Mouse (Mus musculus) MEL (cell line): ENCODE measurements around the gene Thap3.
A peak's percentile ranks its signal among the peaks of the same experiment; 100 is the strongest.
"Not testable (repeated sequence)": the region's sequence is repeated elsewhere in the genome, so short reads cannot be mapped to it uniquely, and the experiment has no call there.

Source experiments
- CTCF ChIP-seq, 3 experiments: IDR thresholded peaks in 2 of 3; conservative IDR thresholded peaks in 1 of 3; 2 replicates each; pipeline ENCODE4 v1.5.1; 2011 to 2012; ENCODE audit warnings: low read length in 3 of 3, low read depth in 2 of 3, mild to moderate bottlenecking in 2 of 3, improper control_type of control experiment in 1 of 3, inconsistent platforms in 1 of 3, mixed read lengths in 1 of 3, moderate library complexity in 1 of 3; ENCODE audit not compliant: control insufficient read depth in 1 of 3, insufficient read depth in 1 of 3, poor library complexity in 1 of 3, severe bottlenecking in 1 of 3
- GABPA ChIP-seq: IDR thresholded peaks from 2 replicates; pipeline ENCODE4 v1.6.1; 2012; ENCODE audit warnings: low read depth, mild to moderate bottlenecking, inconsistent platforms, low read length, improper control_type of control experiment, moderate library complexity
- MXI1 ChIP-seq: IDR thresholded peaks from 2 replicates; pipeline ENCODE4 v1.6.1; 2011; ENCODE audit warnings: mild to moderate bottlenecking, low read depth, low read length, improper control_type of control experiment
- POLR2AphosphoS2 ChIP-seq: IDR thresholded peaks from 2 replicates; pipeline ENCODE4 v1.6.1; 2011; ENCODE audit warnings: low read length, improper control_type of control experiment
- TAL1 ChIP-seq: IDR thresholded peaks from 2 replicates; pipeline ENCODE4 v1.6.1; 2012; ENCODE audit warnings: mild to moderate bottlenecking, inconsistent platforms, low read length, moderate library complexity, mixed read lengths
- USF1 ChIP-seq: IDR thresholded peaks from 2 replicates; pipeline ENCODE4 v1.6.1; 2014; ENCODE audit warnings: low read depth, mild to moderate bottlenecking, inconsistent platforms, low read length, improper control_type of control experiment, moderate library complexity
- USF2 ChIP-seq, 2 experiments: IDR thresholded peaks; 2 replicates each; pipeline ENCODE4 v1.6.1; 2011 to 2012; ENCODE audit warnings: improper control_type of control experiment in 2 of 2, low read length in 2 of 2, borderline replicate concordance in 1 of 2, inconsistent platforms in 1 of 2, low read depth in 1 of 2, mild to moderate bottlenecking in 1 of 2; ENCODE audit not compliant: insufficient read depth in 1 of 2

- 0 out of 2 replicates have a peak, but pooled peaks have one; percentile 25 for TF ChIP-seq USF1
- TF ChIP-seq MXI1; POLR2AphosphoS2; GABPA; USF2 (IDR thresholded peaks at IDR 0.05; ENCODE audit: borderline replicate concordance in 1 of 2, insufficient read depth in 1 of 2, low read depth in 1 of 2, low read length in 2 of 2); TAL1: not testable (repeated sequence)
- TF ChIP-seq CTCF (IDR thresholded peaks at IDR 0.05 in 2 of 3, conservative IDR thresholded peaks at IDR 0.05 in 1 of 3; ENCODE audit: control insufficient read depth in 1 of 3, insufficient read depth in 1 of 3, low read depth in 2 of 3, low read length in 3 of 3, poor library complexity in 1 of 3, severe bottlenecking in 1 of 3) = peak in 2 of 3 experiments; percentile 35 to 64; a peak in 3 of 6 replicates
Measured at GRCm38 (mm10) chr4:152036464-152036863, 47.7 kb upstream of the Thap3 start.
